Mouse (Mus musculus) small intestine, adult 2 months (tissue): ENCODE measurements at regions not wholly inside any gene's neighbourhood (a gene's known extent, or its start where the extent isn't known, plus 50 kb on each side); places are given as distances from the start of the nearest gene placed in this dataset.

Experiments
- CTCF ChIP-seq: fragments of 200-500 bp; IDR thresholded peaks from 2 replicates; pipeline ENCODE4 v1.5.1; 2012; ENCODE audit warnings: low read depth, mild to moderate bottlenecking, control low read depth, inconsistent platforms, low read length, moderate library complexity, mixed read lengths; ENCODE audit not compliant: insufficient replicate concordance, insufficient read length; ENCODE audit errors: extremely low read depth
- POLR2A ChIP-seq: fragments of 200-500 bp; IDR thresholded peaks from 2 replicates; pipeline ENCODE4 v1.6.1; 2012; ENCODE audit warnings: low read depth, mild to moderate bottlenecking, control low read depth, inconsistent platforms, low read length, moderate library complexity

- TF ChIP-seq POLR2A (no peak), CTCF (no peak)
These were observed 184.0 kb downstream of the Calcrl start for GRCm38 (mm10) chr2:84241244-84241643.
